In the genomic region with DNA sequence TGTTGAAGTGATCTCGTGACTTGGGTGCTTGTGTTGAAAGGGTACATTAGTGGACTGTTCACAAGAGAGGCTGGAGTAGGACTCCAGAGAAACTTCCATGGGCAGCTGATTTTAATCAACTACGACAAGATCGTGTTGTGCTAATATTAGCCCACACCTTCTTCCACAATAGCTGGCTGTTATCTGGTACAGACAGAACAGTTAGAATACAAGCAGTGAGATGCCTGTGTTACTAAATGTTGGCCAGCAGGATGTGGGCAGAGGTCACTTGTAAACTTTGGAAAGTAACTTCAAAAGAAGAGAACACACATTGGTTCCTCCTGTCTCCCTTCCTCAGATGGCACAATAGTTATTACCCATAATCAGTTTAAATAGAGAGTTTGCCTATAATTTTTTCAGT, we compare ENCODE assay signal across 21 mouse cellular contexts. TPM values are rescaled to one million over a fixed set of nuclear protein-coding genes. Genes with fewer than 3 reads are reported as not detected.
"Had no signal": no experiment of that assay in that cellular context is flagged by ENCODE, and none has a peak within 500 bp of the region (broad histone marks: within the 10 kb centered on the region; RNA-seq: fewer than 3 reads in every experiment).

No protein-coding gene starts in this region.

- H3K9ac ChIP-seq: limb, embryonic 12.5 days; liver, embryonic 15.5 days; lung, embryonic 14.5 days; neural tube, embryonic 15.5 days had no signal

- H3K9me3 ChIP-seq: limb, embryonic 12.5 days; liver, embryonic 15.5 days; midbrain, embryonic 10.5 days; neural tube, embryonic 15.5 days had no signal

- H3K4me1 ChIP-seq: midbrain, embryonic 10.5 days had no signal

- H3K27me3 ChIP-seq: limb, embryonic 12.5 days; liver, embryonic 15.5 days; neural tube, embryonic 15.5 days had no signal

- H3K36me3 ChIP-seq: limb, embryonic 12.5 days; liver, embryonic 15.5 days; midbrain, embryonic 10.5 days; neural tube, embryonic 15.5 days had no signal

- H3K4me3 ChIP-seq: limb, embryonic 12.5 days; liver, embryonic 15.5 days; midbrain, embryonic 10.5 days; myocyte; neural tube, embryonic 15.5 days had no signal

- H3K4me2 ChIP-seq: limb, embryonic 12.5 days; liver, embryonic 15.5 days; lung, embryonic 14.5 days; neural tube, embryonic 15.5 days had no signal

- DNase-seq: kidney, adult 11 months; kidney, adult 9 months; kidney, postnatal 36 days; liver; lung, embryonic 14.5 days; midbrain, embryonic 14.5 days; right cerebral cortex, postnatal 4 days; spleen, adult 18-20 months; thymus, adult 2 months; thymus, postnatal 25 days had no signal

- H3K27ac ChIP-seq: kidney, postnatal 0 days; limb, embryonic 12.5 days; liver, embryonic 15.5 days; midbrain, embryonic 10.5 days; neural tube, embryonic 15.5 days had no signal

RNA-seq across cellular contexts. Expression of a gene that starts 57.0 kb away (rescaled TPM):
- total RNA-seq: layer of hippocampus, adult 18-20 months; layer of hippocampus, postnatal 10 days; left cerebral cortex, postnatal 36 days had no signal
- polyA plus RNA-seq: kidney, postnatal 0 days; liver, embryonic 15.5 days; lung, embryonic 14.5 days; midbrain, embryonic 10.5 days; midbrain, embryonic 14.5 days; myocyte; neural tube, embryonic 11.5 days; neural tube, embryonic 15.5 days; stomach, embryonic 14.5 days had no signal
